Mouse (Mus musculus): Measurements from ENCODE around the gene Zfp326.
"Not testable (repeated sequence)": the region's sequence is repeated elsewhere in the genome, so short reads cannot be mapped to it uniquely, and the experiment has no call there.

Gene Zfp326

DNA sequence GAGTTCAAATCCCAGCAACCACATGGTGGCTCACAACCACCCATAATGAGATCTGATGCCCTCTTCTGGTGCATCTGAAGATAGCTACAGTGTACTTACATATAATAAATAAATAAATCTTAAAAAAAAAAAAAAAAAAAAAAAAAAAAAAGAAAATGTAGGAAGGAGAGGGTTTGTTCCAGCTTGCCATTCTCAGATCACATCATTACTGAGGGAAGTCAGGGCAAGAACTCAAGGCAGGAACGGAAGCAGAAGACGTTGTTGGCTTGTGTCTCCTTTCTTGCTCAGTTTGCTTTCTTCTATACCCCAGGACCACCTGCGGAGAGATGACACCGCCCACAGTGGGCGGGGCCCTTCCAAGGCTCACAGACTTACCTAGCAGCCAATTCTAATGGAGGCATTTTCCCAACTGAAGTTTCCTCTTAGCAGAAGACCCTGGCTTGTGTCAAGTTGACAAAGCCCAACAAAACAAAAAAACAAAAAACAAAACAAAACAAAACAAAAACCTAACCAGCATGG, 11.2 kb upstream of the Zfp326 start:
- not testable (repeated sequence) for DNase-seq (ENCODE audit: extremely low spot score, low spot score)

- DNase-seq (ENCODE audit: extremely low spot score, low spot score): no peak
These were observed 8.9 kb upstream of the Zfp326 start for GRCm38 (mm10) chr5:105867427-105867826.

DNA sequence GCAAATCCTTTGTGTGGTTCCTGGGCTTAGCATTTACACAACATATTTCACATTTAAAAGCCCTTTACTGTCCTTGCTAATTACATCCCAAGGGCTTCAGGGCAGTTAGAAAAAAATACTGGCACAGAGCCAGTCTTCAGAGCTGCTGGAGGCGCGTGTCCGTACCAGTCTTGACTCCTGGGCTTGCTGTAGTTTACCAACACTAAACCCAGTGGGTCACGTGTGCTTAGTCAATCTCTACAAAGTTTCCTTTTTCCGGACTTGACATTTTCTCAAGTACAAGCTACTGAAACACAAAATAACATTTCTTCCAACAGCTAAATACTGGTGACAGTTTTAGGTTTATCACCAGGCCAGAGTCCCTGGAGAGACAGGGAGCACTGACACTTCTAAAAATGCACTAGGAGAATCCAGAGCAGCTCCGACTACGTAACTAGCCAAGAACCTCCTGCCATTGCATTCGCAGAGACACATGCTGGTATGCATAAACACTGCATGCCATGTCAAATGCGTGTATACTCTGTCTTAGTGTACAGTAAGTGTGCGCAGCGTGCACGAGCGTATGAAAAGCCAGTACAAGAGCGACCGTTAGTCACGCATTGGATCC, 8.4 kb upstream of the Zfp326 start:
- DNase-seq (ENCODE audit: extremely low spot score, low spot score): no peak

DNA sequence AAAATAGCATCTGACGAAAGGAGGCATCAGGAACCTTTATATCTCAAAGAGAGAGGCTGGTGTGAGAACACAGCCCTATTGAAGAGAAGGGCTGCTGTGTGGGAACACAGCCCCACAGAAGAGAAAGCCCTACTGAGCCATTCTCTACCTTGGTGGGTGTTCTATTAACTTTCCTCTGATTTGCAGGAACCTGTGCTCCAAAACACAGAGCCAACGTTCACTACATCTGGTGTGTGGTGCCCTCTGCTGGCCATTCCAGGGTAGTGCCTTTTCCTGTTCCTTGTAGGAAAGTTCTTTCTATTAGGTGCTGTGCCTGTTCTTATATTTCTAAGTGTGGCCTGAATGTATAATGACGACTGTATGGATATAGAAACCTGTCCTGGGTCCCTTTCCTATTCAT, 7.8 kb upstream of the Zfp326 start:
- peak; percentile 84 for DNase-seq (ENCODE audit: extremely low spot score, low spot score)

- DNase-seq (ENCODE audit: extremely low spot score, low spot score): no peak
These were observed 6.6 kb upstream of the Zfp326 start for GRCm38 (mm10) chr5:105869739-105870138.

- no peak for DNase-seq (ENCODE audit: extremely low spot score, low spot score)
These were observed 5.2 kb upstream of the Zfp326 start for GRCm38 (mm10) chr5:105871140-105871539.

GRCm38 (mm10) chr5:105872176-105872575, 4.2 kb upstream of the Zfp326 start:
- DNase-seq (ENCODE audit: extremely low spot score, low spot score): no peak

DNA sequence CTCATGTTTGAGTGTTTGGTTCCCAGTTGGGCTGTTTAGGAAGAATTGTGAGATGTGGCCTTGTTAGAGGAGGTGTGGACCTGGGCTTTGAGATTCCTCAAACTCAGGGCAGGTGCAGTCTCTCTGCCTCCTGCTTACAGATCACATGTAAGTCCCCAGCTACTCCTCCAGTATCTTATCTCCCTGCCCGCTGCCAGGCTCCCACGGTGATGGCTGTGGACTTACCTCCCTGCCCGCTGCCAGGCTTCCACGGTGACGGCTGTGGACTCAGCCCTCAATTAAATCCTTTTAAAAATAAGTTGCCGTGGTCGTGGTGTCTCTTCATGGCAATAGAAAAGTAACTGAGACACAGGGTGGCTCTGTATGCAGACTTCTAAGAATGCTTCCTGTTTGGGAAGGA, 3.4 kb upstream of the Zfp326 start:
- no peak for DNase-seq (ENCODE audit: extremely low spot score, low spot score)

DNA sequence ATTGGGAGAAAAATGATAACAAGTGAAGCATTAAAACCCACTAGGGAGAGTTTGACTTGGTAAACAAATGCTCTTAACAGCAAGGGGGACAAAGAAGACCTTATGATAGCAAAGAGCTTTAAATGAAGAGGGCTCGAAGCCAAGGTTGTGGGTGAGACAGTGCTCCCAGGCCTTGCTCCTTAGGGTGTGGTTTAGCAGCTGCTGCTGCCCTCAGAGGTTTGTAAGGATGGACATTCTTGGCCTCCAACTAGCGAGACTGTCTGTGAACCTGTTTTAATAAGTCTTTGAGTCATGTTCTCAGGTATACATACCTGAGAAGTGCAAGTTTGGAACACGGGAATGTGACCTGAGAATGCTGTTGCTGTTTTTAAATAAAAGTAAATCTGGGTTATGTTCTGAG, 2.6 kb upstream of the Zfp326 start:
- no peak for DNase-seq (ENCODE audit: extremely low spot score, low spot score)

DNA sequence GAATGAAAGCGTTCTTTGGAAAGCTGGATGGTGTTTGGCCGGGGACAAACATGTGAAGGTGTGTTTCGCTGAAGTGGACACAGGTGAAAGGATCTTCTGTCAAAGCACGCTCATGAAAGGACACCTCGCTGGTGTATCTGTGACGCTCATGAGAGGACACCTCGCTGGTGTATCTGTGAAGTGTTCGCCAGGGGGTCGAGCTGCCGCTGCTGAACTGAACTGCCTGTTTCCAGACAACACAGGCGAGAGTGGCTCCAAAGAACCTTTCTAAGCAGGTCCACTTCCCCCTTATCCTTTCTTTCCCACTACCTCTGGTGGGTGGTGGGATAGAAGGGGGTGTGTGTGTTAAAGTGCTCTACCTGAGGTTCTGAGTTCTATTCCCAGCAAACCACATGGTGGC, 1.9 kb upstream of the Zfp326 start:
- no peak for DNase-seq (ENCODE audit: extremely low spot score, low spot score)

- no peak for DNase-seq (ENCODE audit: extremely low spot score, low spot score)
These were observed 785 bp downstream of the Zfp326 start for GRCm38 (mm10) chr5:105876925-105877774.

GRCm38 (mm10) chr5:105887317-105887716, 11.0 kb downstream of the Zfp326 start:
- no peak for DNase-seq (ENCODE audit: extremely low spot score, low spot score)

DNA sequence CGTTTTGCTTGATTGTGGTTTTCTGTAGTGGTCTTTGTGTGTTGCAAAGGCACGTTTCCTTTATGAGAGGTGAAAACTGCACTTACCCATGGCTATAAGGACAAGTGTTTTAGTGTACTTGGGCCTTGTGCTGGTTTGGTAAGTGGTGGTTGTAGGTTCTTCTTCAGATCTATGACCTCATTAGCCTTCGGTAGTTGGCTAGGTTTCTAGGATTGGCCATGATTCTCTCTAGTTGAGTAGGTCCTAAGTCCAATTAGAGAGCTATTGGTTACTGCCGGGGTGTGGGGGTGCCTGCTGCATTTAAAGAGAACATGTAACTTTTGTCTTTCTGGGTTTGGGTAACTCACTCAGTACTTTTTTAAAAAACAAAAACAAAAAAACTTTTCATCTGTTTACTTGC, 21.8 kb downstream of the Zfp326 start:
- no peak for DNase-seq (ENCODE audit: extremely low spot score, low spot score)

GRCm38 (mm10) chr5:105909209-105909608, 32.8 kb downstream of the Zfp326 start:
- no peak for DNase-seq (ENCODE audit: extremely low spot score, low spot score)

GRCm38 (mm10) chr5:105909671-105910070, 33.3 kb downstream of the Zfp326 start:
- no peak for DNase-seq (ENCODE audit: extremely low spot score, low spot score)

DNA sequence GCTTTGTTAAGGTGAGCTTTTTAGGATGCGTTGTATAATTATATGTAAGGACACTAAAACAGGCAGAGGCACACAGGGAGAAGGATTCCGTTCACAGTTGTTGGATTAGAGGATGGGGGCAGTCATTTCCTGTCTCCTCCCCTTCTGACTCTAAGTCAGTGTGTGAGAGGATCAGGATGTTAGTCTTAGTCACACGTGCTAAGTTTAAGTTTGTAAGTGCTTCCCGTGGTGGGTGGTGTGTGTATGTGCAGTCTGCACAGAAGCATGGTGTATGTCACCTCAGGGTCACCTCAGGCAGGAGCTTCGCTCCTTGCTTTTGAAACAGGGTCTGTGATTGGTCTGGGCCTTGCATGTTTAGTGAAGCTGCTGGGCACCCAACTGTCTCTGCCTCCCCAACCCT, 35.1 kb downstream of the Zfp326 start:
- no peak for DNase-seq (ENCODE audit: extremely low spot score, low spot score)

GRCm38 (mm10) chr5:105917398-105917797, 41.0 kb downstream of the Zfp326 start:
- no peak for DNase-seq (ENCODE audit: extremely low spot score, low spot score)

DNA sequence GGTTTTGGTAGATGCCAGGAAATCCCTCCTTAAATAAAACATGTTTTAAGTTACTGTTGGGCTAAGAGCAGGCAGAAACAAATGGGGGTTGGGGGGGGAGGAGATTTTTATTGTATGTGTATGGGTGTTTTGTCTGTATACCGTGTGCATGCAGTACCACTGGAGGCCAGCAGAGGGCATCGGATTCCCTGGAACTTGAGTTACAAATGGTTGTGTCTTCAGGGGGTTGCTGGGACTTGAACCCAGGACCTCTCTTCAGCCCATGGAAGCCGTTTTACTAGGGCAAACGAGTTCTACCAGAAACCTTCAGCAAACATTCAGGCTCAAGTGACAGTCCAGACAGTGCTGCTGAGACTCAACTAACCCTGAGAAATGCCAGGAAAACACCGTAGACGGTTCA, 41.9 kb downstream of the Zfp326 start:
- DNase-seq (ENCODE audit: extremely low spot score, low spot score): peak; percentile 40

GRCm38 (mm10) chr5:105922818-105923487, 46.6 kb downstream of the Zfp326 start:
- DNase-seq (ENCODE audit: extremely low spot score, low spot score): no peak

GRCm38 (mm10) chr5:105924347-105924746, 48.0 kb downstream of the Zfp326 start:
- DNase-seq (ENCODE audit: extremely low spot score, low spot score): no peak

DNA sequence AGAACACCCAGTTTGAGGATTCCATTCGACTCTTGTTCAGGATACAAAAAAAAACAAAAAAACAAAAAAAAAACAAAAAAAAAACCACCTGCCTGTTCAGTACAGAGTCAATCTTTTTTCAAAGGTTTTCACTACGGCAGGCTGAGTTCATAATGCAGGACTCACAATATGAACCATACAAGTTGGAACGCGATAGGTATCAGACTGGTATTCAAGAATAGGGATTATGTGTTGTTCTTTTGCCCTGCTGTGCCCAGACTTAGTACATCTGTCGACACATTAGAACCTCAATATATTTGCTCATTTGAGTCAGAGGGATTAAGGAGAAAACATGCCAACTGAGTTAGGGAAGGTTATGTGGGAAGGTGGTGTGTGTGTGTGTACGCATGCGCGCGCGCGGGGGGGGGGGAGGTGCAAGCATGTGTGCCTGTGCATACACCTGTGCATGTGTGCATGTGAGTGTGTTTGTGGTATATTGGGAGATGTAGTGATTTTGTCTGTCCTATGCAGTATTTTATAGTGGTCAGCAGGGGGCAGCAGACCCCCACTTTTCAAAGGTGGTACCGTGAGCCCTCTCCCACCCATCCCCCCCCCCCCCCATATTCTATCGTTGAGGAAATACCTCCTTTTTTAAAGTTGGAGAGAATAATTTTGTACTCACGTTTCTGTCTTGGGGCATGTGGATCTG, 49.3 kb downstream of the Zfp326 start:
- no peak for DNase-seq (ENCODE audit: extremely low spot score, low spot score)

GRCm38 (mm10) chr5:105930282-105930681, 53.9 kb downstream of the Zfp326 start:
- DNase-seq (ENCODE audit: extremely low spot score, low spot score): no peak
